Mouse (Mus musculus) spleen, adult 12 weeks (tissue): ENCODE results near the gene Gm14597.
A peak's percentile ranks its signal among the peaks of the same experiment; 100 is the strongest.
"Not testable (repeated sequence)": the region's sequence is repeated elsewhere in the genome, so short reads cannot be mapped to it uniquely, and the experiment has no call there.

Experiments used
- DNase-seq: peaks from one replicate; pipeline ENCODE4 v3.0.0; 2022; ENCODE audit warnings: low spot score

The Gm14597 gene

GRCm38 (mm10) chrX:53608879-53609278 lies at the start of gene Gm14597:
Gm14597 (minus strand) TSS chrX:53608979.
- DNase-seq: not testable (repeated sequence)

- not testable (repeated sequence) for DNase-seq
Observed at GRCm38 (mm10) chrX:53652917-53653316, 44.1 kb upstream of the Gm14597 start.

GRCm38 (mm10) chrX:53645885-53646284 lies 37.1 kb upstream of the Gm14597 start:
- no peak for DNase-seq

GRCm38 (mm10) chrX:53642980-53643961 lies 34.5 kb upstream of the Gm14597 start, which contains the start of gene Rtl8a:
Rtl8a (minus strand) TSS chrX:53643682.
- DNase-seq: peak; percentile 27

- DNase-seq: not testable (repeated sequence)
Observed at GRCm38 (mm10) chrX:53642604-53642979, 33.8 kb upstream of the Gm14597 start.

GRCm38 (mm10) chrX:53638107-53638506 lies 29.3 kb upstream of the Gm14597 start:
- not testable (repeated sequence) for DNase-seq

GRCm38 (mm10) chrX:53611395-53611794 lies 2.6 kb upstream of the Gm14597 start:
- DNase-seq: not testable (repeated sequence)

- peak; percentile 4 for DNase-seq
Observed at GRCm38 (mm10) chrX:53610571-53610970, 1.8 kb upstream of the Gm14597 start.

GRCm38 (mm10) chrX:53608122-53608813 lies 511 bp downstream of the Gm14597 start:
- no peak for DNase-seq

- no peak for DNase-seq
Observed at GRCm38 (mm10) chrX:53607242-53608121, 1.3 kb downstream of the Gm14597 start, which contains the start of gene Rtl8c. Rtl8c (plus strand) TSS chrX:53608032.

GRCm38 (mm10) chrX:53606176-53606575 lies 2.6 kb downstream of the Gm14597 start:
- not testable (repeated sequence) for DNase-seq

- DNase-seq: peak; percentile 17
Observed at GRCm38 (mm10) chrX:53599993-53600392, 8.8 kb downstream of the Gm14597 start.

GRCm38 (mm10) chrX:53583404-53583803 lies 25.4 kb downstream of the Gm14597 start:
- DNase-seq: not testable (repeated sequence)

GRCm38 (mm10) chrX:53581407-53581806 lies 27.4 kb downstream of the Gm14597 start:
- not testable (repeated sequence) for DNase-seq

- DNase-seq: no peak
Observed at GRCm38 (mm10) chrX:53579311-53579710, 29.5 kb downstream of the Gm14597 start.
